Mouse (Mus musculus) frontal cortex, postnatal 25 days (tissue): ENCODE data around the gene Lbhd2.

Experiments used
- DNase-seq, 2 experiments: peaks; one replicate each; pipeline ENCODE4 v3.0.0; 2022; ENCODE audit warnings: low spot score in 2 of 2

The Lbhd2 gene

DNA sequence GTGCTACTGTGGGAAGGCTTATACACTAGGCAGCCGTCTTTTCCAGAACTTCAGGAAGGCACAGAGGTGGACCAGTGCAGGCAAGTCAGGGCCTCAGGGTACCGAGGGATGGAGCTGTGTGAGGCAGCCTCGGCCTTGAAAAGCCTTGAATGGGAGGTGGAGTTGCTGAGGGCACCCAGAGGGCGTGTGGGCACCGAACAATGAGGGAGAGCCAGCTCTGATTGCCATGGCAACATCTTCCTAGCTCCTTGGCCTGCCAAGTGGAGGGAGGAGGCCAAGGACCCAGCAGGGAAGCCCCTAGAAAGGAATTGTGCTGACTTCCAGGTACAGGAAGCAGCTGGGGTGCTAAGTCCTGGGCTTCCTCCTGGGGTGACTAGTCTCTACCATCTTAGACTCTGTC is 3.0 kb downstream of the Lbhd2 start:
- no peak for DNase-seq

- no peak for DNase-seq
Observed at GRCm38 (mm10) chr12:111411631-111412355, 5.2 kb downstream of the Lbhd2 start.

- DNase-seq: no peak
Observed at GRCm38 (mm10) chr12:111412581-111413284, 6.1 kb downstream of the Lbhd2 start.

GRCm38 (mm10) chr12:111413300-111413699 is 6.7 kb downstream of the Lbhd2 start:
- DNase-seq: peak; percentile 79

GRCm38 (mm10) chr12:111416921-111417779 is 10.5 kb downstream of the Lbhd2 start, which contains the start of gene Exoc3l4:
TSS of gene Exoc3l4 (plus strand) at chr12:111417017.
- DNase-seq: no peak

DNA sequence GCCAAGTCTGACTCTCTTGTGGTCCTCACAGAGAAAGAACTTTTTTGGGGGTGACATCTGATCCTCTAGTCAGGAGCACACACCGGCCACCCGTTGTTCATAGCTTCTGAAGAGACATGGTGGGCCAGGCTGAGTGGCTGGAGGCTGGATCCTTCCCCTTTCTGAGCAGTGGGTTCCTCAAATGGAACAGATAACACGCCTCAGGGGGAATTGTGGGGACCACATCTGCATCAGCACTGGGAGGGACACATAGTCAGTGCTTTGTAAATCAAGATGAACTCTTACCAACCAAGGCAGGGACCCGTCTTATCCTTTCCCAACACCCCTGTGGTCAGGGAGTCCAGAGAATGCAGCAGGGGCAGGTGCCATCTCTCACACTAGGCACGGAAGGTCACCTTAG is 13.3 kb downstream of the Lbhd2 start:
- no peak for DNase-seq

- DNase-seq: no peak
Observed at GRCm38 (mm10) chr12:111420946-111421709, 14.5 kb downstream of the Lbhd2 start.

- DNase-seq: no peak
Observed at GRCm38 (mm10) chr12:111422852-111423251, 16.2 kb downstream of the Lbhd2 start.

- DNase-seq: no peak
Observed at GRCm38 (mm10) chr12:111423570-111424129, 17.0 kb downstream of the Lbhd2 start.

DNA sequence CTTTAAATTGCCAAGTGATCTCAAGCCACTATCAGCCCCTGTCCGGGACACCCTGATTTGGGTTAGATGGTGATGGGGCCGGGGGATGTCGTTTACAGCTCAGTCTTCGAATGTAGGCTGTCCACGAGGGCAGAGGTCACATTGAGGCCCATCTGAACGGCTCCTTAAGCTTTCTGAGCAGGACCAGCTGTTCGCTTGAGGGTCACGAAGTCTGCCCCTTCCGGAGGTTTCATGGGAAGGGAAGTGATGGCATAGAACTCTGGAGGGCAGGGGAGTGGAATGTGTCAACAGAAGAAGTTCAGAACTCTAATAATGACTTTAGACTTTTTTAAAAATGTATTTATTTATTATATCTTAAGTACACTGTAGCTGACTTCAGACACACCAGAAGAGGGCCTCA is 17.9 kb downstream of the Lbhd2 start:
- no peak for DNase-seq

GRCm38 (mm10) chr12:111425258-111425657 is 18.6 kb downstream of the Lbhd2 start:
- peak; percentile 82 to 84 for DNase-seq

DNA sequence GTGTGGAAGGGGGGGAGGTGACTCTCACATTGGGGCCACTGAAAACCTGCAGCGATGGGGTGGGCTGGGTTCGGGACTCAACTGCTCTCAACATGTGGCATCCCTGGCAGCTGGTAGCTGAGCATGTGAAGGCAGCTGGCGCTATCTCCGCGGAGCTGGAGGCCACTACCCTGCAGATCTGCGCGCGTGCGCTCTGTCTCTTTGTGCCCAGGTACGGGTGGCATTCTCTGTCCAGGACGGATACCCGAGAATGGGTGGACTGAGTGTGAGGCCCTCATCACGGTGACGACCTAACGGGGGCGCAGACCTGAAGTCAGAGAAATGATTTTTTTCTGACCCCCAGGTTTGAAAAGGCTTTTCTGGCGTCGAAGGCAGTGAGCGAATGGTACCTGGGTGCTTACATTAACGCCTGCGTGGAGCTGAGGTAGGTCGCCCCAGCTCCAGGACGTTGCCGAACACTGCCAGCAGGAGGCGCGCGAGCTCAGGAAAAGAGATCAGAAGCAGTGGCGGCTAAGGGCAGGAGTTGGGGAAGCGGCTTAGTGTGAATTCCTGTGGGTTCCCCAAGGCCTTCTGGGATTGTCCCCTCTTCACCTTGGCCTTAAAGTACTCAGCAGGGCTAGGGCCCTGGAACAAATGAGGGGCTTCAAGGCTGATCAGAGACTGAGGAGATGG is 19.3 kb downstream of the Lbhd2 start:
- DNase-seq: peak; percentile 93 to 96

- no peak for DNase-seq
Observed at GRCm38 (mm10) chr12:111427438-111428113, 21.0 kb downstream of the Lbhd2 start.

DNA sequence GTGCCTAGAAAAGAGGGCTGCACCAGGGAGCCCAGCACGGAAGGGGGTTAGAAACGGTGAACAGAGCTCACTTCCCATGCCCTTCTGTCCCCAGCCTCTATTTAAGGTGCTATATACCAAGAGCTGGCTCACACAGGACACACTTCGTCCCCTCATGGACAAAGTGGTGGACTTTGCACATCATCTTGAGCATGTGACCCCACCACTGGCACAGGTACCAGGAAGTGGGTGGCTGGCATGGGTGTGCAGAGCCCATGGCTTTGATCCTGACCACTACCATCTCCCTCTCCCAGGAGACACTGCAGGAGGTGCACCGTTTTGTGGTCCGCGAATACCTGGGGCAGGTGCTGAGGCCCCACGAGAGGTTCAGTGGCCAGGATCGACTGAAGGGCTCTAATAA is 21.8 kb downstream of the Lbhd2 start:
- DNase-seq: no peak

- no peak for DNase-seq
Observed at GRCm38 (mm10) chr12:111428961-111429911, 22.6 kb downstream of the Lbhd2 start.

DNA sequence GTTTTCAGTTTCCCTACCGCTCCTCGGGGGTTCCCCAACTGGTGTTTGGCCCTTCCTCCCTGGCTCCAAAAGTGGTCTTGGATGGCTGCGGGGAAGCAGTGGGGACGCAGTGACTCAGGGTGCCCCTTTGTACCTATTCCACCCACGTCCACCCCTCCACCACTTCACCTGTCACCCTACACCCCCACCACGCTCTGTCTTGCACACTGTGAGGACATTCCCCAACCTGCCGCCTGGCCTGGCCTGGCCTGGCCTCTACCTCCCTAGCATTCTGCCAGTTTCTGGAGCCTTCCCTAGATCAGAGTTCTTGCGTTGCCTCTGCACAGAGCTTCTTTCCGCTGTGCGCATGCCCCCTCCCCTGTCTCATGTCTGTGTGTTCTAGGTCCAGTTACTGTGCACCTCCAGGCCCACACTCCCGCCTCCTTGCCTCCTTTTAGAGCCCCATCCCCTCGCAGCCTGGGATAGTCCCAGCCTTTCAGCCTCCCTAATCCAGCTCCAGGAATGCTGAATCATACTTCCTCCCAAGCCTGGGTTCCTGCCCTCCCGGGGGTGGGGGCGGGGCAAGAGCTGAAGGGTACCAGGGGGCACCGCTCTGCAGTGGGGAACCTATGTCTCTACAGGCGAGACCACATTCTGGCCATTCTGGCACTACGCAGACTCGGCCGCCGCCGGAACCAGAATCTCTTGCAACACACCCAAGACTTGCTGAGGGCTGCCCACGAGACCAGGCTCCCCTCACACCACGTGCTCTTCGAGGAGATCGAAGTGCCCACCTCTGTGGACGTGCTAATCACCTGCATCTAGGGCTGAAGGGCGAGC is 23.6 kb downstream of the Lbhd2 start:
- DNase-seq: no peak

- DNase-seq: no peak
Observed at GRCm38 (mm10) chr12:111430868-111431817, 24.5 kb downstream of the Lbhd2 start.
